Mouse (Mus musculus) frontal cortex, adult (tissue): ENCODE measurements around the gene Rcc2.

Source experiments
- ATAC-seq: cut with Nextera tagmentation; 2 replicates; pipeline ENCODE4 v1.9.2; 2017; ENCODE audit warnings: mild to moderate bottlenecking, moderate library complexity, mixed read lengths; ENCODE audit not compliant: low TSS enrichment

The Rcc2 gene

DNA sequence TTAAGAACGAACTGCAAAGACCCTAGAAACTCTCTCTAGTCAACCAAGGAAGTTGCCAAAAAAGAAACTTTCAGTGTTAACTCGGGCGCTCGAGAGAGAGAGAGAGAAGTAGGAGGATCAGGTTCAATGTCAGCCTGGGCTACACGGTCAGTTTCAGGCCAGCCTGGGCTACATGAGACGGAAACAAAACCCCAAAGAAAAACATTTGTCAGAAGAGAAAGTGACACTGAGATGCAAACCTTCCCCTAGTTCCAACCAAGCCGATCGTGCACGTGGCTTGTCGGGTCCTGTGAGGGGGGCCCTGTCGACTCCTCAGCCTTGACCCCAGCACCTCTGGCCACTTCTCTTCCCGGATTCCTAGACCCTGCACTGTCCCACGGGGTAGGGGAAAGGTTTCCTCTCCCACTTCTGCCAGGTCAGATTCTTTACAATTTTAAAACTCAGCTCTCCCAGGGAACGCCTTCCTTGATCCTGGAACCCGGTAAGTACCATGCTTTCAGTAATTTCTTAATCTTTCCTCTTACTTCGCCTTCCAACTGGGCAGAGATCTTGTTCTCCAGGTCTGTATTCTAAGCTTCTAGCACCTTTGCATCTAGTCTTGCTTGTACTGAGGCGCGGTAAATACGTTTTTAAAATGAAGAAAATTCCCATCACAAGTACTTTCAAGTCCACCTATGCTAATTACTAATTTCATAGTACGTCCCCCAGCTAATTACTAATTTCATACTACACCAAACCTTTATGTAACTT lies at the start of gene Rcc2:
Rcc2 (plus strand) TSS at position 273 of the 750 bp plus-strand sequence.
- ATAC-seq, result no peak

DNA sequence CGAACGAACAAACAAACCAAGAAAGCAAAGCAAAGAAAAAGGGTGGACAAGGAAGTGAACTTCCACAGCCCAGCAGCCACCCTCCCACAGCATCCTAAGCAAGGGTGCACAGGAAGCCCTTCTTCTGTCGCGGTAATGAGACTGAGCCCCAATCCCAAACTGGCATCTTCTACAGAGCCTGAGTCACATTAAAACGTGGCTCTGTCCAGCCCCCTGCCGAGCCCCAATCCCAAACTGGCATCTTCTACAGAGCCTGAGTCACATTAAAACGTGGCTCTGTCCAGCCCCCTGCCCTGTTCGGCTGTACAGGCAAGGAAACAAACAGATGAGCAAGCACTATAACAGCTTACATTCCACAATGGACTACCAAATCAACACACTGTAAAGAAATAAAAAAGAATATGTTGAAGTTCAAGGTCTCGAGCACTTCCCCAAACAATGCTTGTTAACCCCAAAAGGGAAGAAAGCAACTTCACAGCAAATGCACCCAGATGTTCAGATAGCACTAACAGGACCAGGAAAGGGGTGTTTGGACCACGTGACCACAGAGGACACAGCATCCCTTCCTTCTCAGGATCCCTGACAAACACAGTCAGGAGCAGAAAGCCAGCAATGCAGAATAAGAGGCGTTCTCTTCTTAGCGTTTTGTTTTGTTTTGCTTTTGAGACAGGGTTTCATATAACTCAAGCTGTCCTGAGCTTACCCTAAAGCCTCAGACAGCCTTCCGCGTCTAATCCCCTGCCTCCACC lies 46.3 kb upstream of the Rcc2 start:
- ATAC-seq, result no peak

GRCm38 (mm10) chr4:140654798-140655197 lies 45.5 kb upstream of the Rcc2 start:
- ATAC-seq, result no peak

GRCm38 (mm10) chr4:140656529-140656928 lies 43.8 kb upstream of the Rcc2 start:
- no peak for ATAC-seq

GRCm38 (mm10) chr4:140657681-140658575 lies 42.4 kb upstream of the Rcc2 start:
- ATAC-seq, result peak; percentile 87

DNA sequence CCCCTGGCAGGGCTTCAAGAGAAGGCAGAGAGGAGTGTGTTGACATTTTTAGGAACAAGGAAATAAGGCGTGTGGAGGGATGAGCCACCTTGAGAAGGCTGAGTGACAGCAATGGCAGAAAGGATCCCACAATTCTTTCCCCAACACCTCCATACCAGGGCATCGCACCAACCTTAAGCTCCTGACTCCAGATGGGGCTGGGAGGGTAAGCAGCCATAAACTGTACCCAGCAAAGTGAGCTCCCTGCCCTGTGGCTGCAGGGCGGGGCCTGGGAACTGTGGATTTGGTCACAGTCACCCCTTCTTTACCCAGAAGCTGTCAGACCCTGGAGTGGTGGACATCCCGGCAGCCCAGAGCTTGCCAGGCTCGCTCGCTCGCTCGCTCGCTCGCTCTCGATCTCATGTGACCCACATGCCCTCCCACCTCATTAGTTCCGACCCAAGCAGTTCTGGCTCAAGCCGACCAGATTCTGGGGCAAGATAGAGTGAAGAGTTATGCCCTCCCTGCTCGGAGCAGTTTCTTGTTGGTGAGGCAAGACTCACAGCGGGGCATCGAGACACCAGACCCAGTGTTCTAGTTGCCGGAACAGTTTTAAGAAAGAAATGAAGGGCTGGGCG lies 38.8 kb upstream of the Rcc2 start:
- ATAC-seq, result no peak

GRCm38 (mm10) chr4:140662453-140662852 lies 37.9 kb upstream of the Rcc2 start:
- no peak for ATAC-seq

GRCm38 (mm10) chr4:140662882-140663585 lies 37.3 kb upstream of the Rcc2 start:
- no peak for ATAC-seq

DNA sequence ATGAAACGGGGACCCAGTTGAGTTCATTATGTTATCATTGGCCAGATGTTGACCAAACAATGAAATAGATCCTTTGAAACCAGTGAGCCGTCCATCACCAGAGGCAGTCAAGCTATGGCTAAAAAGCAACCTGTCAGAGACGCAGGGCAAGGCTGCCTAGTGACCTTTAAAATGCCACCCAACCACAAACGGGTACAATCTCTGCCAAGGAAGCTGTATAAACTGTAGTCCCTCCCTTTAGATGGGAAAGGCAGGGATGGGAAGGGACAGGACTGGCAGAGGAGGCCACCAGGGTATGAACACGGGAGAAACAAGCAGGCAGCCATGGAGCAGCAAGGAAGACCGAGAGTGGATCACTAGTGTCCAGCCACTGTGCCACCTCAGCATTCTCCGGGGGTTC lies 35.3 kb upstream of the Rcc2 start:
- ATAC-seq, result peak; percentile 13; the same call in 1 of the 2 replicates

DNA sequence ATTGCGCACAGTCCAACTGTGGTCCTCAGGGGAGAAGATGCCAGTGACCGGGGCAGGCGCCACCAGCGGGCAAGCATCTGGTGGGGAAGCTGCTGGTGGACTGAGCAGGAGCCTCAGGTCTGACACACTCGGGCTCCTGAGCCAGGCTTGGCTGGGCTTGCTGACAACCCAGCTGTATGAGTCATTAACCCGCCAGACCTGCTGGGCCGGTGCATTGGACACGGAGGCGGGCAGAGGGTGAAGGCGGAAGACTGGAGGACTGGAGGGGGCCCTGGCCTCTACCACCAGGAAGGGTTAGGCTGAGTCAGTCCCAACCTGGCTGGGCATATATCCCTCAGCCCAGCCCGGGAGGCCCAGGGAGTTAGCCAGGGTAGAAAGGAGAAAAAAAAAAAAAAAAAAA lies 34.6 kb upstream of the Rcc2 start, which contains the start of gene Arhgef10l:
Arhgef10l (minus strand) TSS at position 253 of the 400 bp plus-strand sequence.
- ATAC-seq, result no peak

GRCm38 (mm10) chr4:140667802-140668201 lies 32.5 kb upstream of the Rcc2 start:
- ATAC-seq, result no peak

DNA sequence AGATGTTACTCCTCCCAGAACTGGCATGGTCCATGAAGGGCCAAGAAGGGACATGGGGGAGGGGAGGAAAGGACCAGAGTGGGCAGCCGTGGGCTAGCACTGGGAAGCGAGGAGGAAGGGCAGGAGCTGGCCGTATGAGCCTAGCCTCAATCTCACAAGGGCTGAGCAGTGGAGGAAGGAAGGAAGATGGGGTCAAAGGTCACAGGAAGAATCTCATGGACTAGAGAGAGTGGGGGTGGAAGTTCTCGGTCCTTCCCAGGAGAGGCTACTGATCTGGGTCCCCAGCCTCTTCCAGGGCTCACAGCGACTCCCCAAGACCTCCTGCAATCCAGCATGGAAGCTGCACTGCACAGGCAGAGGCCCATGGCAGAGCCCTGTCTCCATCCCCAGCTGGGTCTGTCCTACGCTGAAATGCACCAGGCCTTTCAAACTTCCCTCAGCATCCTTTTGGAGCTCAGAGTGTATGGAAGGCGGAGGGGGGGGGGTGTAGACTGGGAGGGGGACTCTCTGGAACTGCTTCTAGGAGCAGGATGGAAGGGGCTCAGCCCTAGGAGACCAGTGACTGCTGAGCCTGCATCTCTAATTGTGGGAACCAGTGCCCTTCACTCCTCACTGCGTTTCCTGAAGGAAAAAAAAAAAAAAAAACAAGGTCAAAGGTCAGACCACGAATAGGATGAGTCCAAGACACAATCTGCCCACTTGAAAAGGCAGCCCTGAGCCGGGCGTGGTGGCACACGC lies 26.6 kb upstream of the Rcc2 start:
- ATAC-seq, result no peak

GRCm38 (mm10) chr4:140674345-140674926 lies 25.9 kb upstream of the Rcc2 start:
- ATAC-seq, result peak; percentile 80; the same call in 1 of the 2 replicates

- no peak for ATAC-seq
Observed at GRCm38 (mm10) chr4:140679038-140679437, 21.3 kb upstream of the Rcc2 start.

DNA sequence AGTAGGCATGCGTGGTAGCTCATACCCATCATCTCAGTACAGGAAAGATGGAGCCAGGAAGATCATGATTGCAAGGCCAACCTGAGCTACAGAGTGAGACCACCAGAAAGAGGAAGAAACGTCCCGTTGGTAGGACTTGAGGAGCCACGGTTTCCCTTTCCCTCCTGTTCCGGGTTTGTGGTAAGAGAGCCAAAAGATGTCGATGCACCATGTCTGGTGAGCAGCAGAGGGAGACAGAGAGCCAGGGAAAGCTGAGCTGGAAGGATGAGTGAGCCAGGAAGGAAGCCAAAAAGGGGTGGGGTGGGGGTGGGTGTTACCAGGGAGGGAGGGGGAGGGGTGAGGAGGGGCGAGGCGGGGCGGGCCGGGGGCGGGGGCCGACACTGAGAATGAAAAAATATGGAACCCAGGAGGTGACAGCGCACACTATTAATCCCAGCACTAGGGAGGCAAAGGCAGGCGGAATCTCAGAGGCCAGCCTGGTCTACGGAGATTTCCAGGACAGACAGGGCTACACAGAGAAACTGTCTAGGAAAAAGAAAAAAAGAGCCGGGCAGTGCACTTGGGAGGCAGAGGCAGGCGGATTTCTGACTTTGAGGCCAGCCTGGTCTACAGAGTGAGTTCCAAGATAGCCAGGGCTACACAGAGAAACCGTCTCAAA lies 20.5 kb upstream of the Rcc2 start:
- peak; percentile 79 for ATAC-seq

DNA sequence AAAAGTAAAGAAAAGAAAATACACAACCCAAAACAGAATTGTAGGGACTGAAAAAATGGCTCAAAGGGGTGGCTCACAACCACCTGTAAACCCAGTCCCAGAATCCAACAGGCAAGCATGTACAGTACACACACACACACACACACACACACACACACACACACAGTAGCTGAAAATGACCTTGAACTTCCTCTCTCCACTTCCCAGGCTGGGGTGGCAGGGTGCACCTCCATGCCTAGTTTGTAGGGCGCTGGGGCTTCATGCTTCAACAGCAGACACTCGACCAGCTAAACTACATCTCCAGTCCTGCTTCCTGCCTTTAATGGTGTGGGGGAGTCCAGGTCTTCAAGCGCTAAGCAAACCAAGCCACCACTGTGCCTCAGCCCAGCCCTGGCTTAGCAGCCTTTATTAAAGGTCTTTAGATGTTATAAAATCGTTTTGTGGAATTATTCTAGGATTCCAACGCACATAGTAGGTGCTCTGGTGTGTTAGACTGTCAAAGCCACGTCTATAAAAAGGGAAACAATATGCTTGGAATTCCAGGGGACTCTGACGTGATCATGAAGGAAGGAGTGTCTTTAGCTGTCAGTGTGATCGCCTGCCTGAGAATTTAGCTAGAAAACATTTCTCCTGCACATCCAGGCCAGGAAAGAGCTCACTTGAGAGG lies 19.5 kb upstream of the Rcc2 start:
- no peak for ATAC-seq

- no peak for ATAC-seq
Observed at GRCm38 (mm10) chr4:140683608-140684007, 16.7 kb upstream of the Rcc2 start.

DNA sequence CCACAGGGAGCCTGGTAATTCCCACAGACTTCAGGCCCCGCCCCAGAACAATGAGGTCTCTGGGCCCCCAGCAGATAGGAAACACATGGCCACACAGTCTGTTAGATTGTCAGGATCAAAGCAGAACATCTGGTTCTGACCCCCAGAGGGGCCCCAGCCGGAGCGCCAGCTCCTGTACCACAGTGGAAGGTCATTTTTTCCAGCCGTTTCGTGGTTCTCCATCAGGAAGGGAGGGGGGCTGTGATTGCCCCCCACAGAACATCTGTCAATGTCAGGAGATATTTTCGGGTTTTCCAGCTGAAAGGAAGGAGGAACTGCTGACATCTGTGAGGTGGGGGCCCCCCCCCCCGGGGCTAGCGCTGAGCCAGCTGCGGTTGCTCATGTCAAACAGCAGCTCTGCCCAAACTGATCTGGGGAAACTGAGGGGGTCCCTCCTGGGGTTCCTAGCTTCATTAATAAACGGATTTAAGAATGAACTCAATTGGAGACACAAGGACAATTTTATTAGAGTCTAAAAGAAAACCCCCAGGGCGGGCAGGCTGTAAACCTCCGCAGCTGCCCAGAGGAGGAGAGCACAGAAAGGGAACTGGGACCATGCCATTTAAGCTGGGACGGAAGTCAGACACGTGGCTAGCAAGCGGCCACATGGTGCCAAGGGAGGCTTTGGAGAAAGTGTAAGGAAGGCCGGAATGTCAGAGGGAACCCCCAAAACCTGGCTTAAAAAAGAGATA lies 16.0 kb upstream of the Rcc2 start:
- no peak for ATAC-seq
